Mouse (Mus musculus): ENCODE results near the gene Ncoa3. TPM values are rescaled to one million over a fixed set of nuclear protein-coding genes. Genes with fewer than 3 reads are reported as not detected.

The Ncoa3 gene
- polyA plus RNA-seq, 2 experiments, result 17.8 to 25.5 TPM

GRCm38 (mm10) chr2:166035725-166036124 lies 43.3 kb downstream of the Ncoa3 start:
- TF ChIP-seq POLR2A (IDR thresholded peaks at IDR 0.05; ENCODE audit: borderline replicate concordance, extremely low read depth, insufficient read depth, insufficient read length), result no peak
- no peak overlapping the region for H3K4me3 ChIP-seq (replicated peaks; ENCODE audit: low read length)
- ATAC-seq (ENCODE audit: low FRiP score, low read depth) (no peak), DNase-seq (ENCODE audit: low spot score) (no peak)
- H3K9ac ChIP-seq (ENCODE audit: low read depth, low read length, severe bottlenecking), result no peak overlapping the region
- peaks cover 12% of the 10 kb centered on the region for H3K4me1 ChIP-seq (ENCODE audit: control insufficient read depth, insufficient read depth, low read length)
- no peak overlapping the region for H3K4me2 ChIP-seq (replicated peaks; ENCODE audit: low read depth, low read length, severe bottlenecking)
- H3K27ac ChIP-seq (replicated peaks; ENCODE audit: low read depth, low read length), result no peak overlapping the region
- no peaks in the 10 kb centered on the region for H3K27me3 ChIP-seq (ENCODE audit: control insufficient read depth, insufficient read depth, low read length)
- H3K9me3 ChIP-seq (ENCODE audit: control insufficient read depth, low read length), result no peaks in the 10 kb centered on the region
- 52% methylated on average over 3 of the region's 3 CpGs for WGBS
- peaks cover 12% of the 10 kb centered on the region for H3K36me3 ChIP-seq (ENCODE audit: control insufficient read depth, insufficient read depth, low read length)

GRCm38 (mm10) chr2:166039681-166040080 lies 47.2 kb downstream of the Ncoa3 start:
- H3K9me3 ChIP-seq (ENCODE audit: control insufficient read depth, low read length), result no peaks in the 10 kb centered on the region
- H3K27ac ChIP-seq (replicated peaks; ENCODE audit: low read depth, low read length), result no peak overlapping the region
- H3K4me3 ChIP-seq (replicated peaks; ENCODE audit: low read length), result no peak overlapping the region
- no peak overlapping the region for H3K9ac ChIP-seq (ENCODE audit: low read depth, low read length, severe bottlenecking)
- WGBS, result 69% methylated on average over 4 of the region's 4 CpGs
- peaks cover 12% of the 10 kb centered on the region for H3K36me3 ChIP-seq (ENCODE audit: control insufficient read depth, insufficient read depth, low read length)
- H3K4me1 ChIP-seq (ENCODE audit: control insufficient read depth, insufficient read depth, low read length), result peaks cover 20% of the 10 kb centered on the region
- H3K4me2 ChIP-seq (replicated peaks; ENCODE audit: low read depth, low read length, severe bottlenecking), result no peak overlapping the region
- ATAC-seq (ENCODE audit: low FRiP score, low read depth), result no peak
- TF ChIP-seq POLR2A (IDR thresholded peaks at IDR 0.05; ENCODE audit: borderline replicate concordance, extremely low read depth, insufficient read depth, insufficient read length), result no peak
- no peak for DNase-seq (ENCODE audit: low spot score)
- H3K27me3 ChIP-seq (ENCODE audit: control insufficient read depth, insufficient read depth, low read length), result no peaks in the 10 kb centered on the region

- no peak for DNase-seq (ENCODE audit: low spot score)
- no peak for ATAC-seq (ENCODE audit: low FRiP score, low read depth)
- peaks cover 32% of the 10 kb centered on the region for H3K4me1 ChIP-seq (ENCODE audit: control insufficient read depth, insufficient read depth, low read length)
Measured at GRCm38 (mm10) chr2:166042542-166042941, 50.1 kb downstream of the Ncoa3 start.

GRCm38 (mm10) chr2:166045006-166045405 lies 52.6 kb downstream of the Ncoa3 start:
- Histone ChIP-seq H3K4me1 (ENCODE audit: control insufficient read depth, insufficient read depth, low read length) (peaks cover 32% of the 10 kb centered on the region), H3K27me3 (ENCODE audit: control insufficient read depth, insufficient read depth, low read length) (no peaks in the 10 kb centered on the region), H3K9me3 (ENCODE audit: control insufficient read depth, low read length) (no peaks in the 10 kb centered on the region), H3K27ac (replicated peaks; ENCODE audit: low read depth, low read length) (no peak overlapping the region), H3K36me3 (ENCODE audit: control insufficient read depth, insufficient read depth, low read length) (peaks cover 29% of the 10 kb centered on the region), H3K4me3 (replicated peaks; ENCODE audit: low read length) (no peak overlapping the region), H3K4me2 (replicated peaks; ENCODE audit: low read depth, low read length, severe bottlenecking) (no peak overlapping the region), H3K9ac (ENCODE audit: low read depth, low read length, severe bottlenecking) (no peak overlapping the region)
- ATAC-seq (ENCODE audit: low FRiP score, low read depth) (no peak), DNase-seq (ENCODE audit: low spot score) (no peak)
- TF ChIP-seq POLR2A (IDR thresholded peaks at IDR 0.05; ENCODE audit: borderline replicate concordance, extremely low read depth, insufficient read depth, insufficient read length), result no peak
- WGBS, result 73% methylated on average over 2 of the region's 2 CpGs

More at GRCm38 (mm10) chr2:166042542-166042941, 50.1 kb downstream of the Ncoa3 start:
- Histone ChIP-seq H3K36me3 (ENCODE audit: control insufficient read depth, insufficient read depth, low read length) (peaks cover 5% of the 10 kb centered on the region; the same call in 1 of the 2 replicates), H3K27ac (replicated peaks; ENCODE audit: low read depth, low read length) (no peak overlapping the region), H3K9ac (ENCODE audit: low read depth, low read length, severe bottlenecking) (no peak overlapping the region), H3K27me3 (ENCODE audit: control insufficient read depth, insufficient read depth, low read length) (no peaks in the 10 kb centered on the region), H3K4me2 (replicated peaks; ENCODE audit: low read depth, low read length, severe bottlenecking) (no peak overlapping the region), H3K4me3 (replicated peaks; ENCODE audit: low read length) (no peak overlapping the region), H3K9me3 (ENCODE audit: control insufficient read depth, low read length) (no peaks in the 10 kb centered on the region)
- whole genome bisulfite sequencing, result 67% methylated on average over 1 of the region's 1 CpGs
- TF ChIP-seq POLR2A (IDR thresholded peaks at IDR 0.05; ENCODE audit: borderline replicate concordance, extremely low read depth, insufficient read depth, insufficient read length), result no peak

- 58% methylated on average over 10 of the region's 10 CpGs for WGBS
- Histone ChIP-seq H3K4me1 (ENCODE audit: control insufficient read depth, insufficient read depth, low read length) (peaks cover 26% of the 10 kb centered on the region), H3K4me3 (replicated peaks; ENCODE audit: low read length) (no peak overlapping the region), H3K9ac (ENCODE audit: low read depth, low read length, severe bottlenecking) (no peak overlapping the region), H3K4me2 (replicated peaks; ENCODE audit: low read depth, low read length, severe bottlenecking) (no peak overlapping the region), H3K36me3 (ENCODE audit: control insufficient read depth, insufficient read depth, low read length) (peaks cover 36% of the 10 kb centered on the region), H3K9me3 (ENCODE audit: control insufficient read depth, low read length) (no peaks in the 10 kb centered on the region), H3K27ac (replicated peaks; ENCODE audit: low read depth, low read length) (no peak overlapping the region; the same call in 1 of the 2 replicates), H3K27me3 (ENCODE audit: control insufficient read depth, insufficient read depth, low read length) (no peaks in the 10 kb centered on the region)
- no peak for TF ChIP-seq POLR2A (IDR thresholded peaks at IDR 0.05; ENCODE audit: borderline replicate concordance, extremely low read depth, insufficient read depth, insufficient read length)
- ATAC-seq (ENCODE audit: low FRiP score, low read depth), result no peak
- DNase-seq (ENCODE audit: low spot score), result peak; percentile 40
Measured at GRCm38 (mm10) chr2:166045549-166046501, 53.4 kb downstream of the Ncoa3 start.

Measured in limb, embryonic 14.5 days (tissue).